Mouse (Mus musculus) neural tube, embryonic 12.5 days (tissue): ENCODE results near the gene Ncf4. TPM values are rescaled to one million over a fixed set of nuclear protein-coding genes. Genes with fewer than 3 reads are reported as not detected.
"Not testable (repeated sequence)": the region's sequence is repeated elsewhere in the genome, so short reads cannot be mapped to it uniquely, and the experiment has no call there.

Experiments used
- ATAC-seq: fragments of 200-750 bp; cut with Nextera tagmentation; 2 replicates; pipeline ENCODE4 v1.8.0; 2017; ENCODE audit warnings: low read depth, mild to moderate bottlenecking, moderate TSS enrichment, moderate library complexity; ENCODE audit not compliant: low FRiP score
- H3K27ac ChIP-seq: fragments of 300-500 bp; sonication (generic); 2 replicates; pipeline ENCODE4 v1.5.1; 2016
- H3K27me3 ChIP-seq: fragments of 300-500 bp; sonication (generic); replicated peaks from 2 replicates; pipeline ENCODE4 v1.6.1; 2016; ENCODE audit warnings: mild to moderate bottlenecking
- H3K36me3 ChIP-seq: fragments of 300-500 bp; sonication (generic); 2 replicates; pipeline ENCODE4 v1.6.1; 2016; ENCODE audit warnings: mild to moderate bottlenecking
- H3K4me1 ChIP-seq: fragments of 300-500 bp; sonication (generic); 2 replicates; pipeline ENCODE4 v1.6.1; 2016
- H3K4me2 ChIP-seq: fragments of 300-500 bp; sonication (generic); replicated peaks from 2 replicates; pipeline ENCODE4 v1.6.1; 2016; ENCODE audit warnings: mild to moderate bottlenecking
- H3K4me3 ChIP-seq: fragments of 300-500 bp; sonication (generic); 2 replicates; pipeline ENCODE4 v1.5.1; 2016
- H3K9ac ChIP-seq: fragments of 300-500 bp; sonication (generic); 2 replicates; pipeline ENCODE4 v1.6.1; 2016; ENCODE audit warnings: mild to moderate bottlenecking
- H3K9me3 ChIP-seq: fragments of 300-500 bp; sonication (generic); 2 replicates; pipeline ENCODE4 v1.6.1; 2016; ENCODE audit warnings: mild to moderate bottlenecking
- WGBS: fragments of 180-500 bp; shearing (Covaris S2); methylation state at CpG from one replicate; pipeline ENCODE4 v1.1.7; 2016; 5-methylcytosine and 5-hydroxymethylcytosine counted together
- polyA plus RNA-seq: library from polyadenylated mRNA; unstranded; fragments of >200 nt; fragmentation: Nextera tagmentation; extraction: Ambion mirVana; gene quantifications from 2 replicates; pipeline ENCODE4 v1.2.1, GENCODE M21; 2016

The Ncf4 gene
- polyA plus RNA-seq, 1 experiment from 2014 or later, result 4.6 TPM

- no peaks in the 10 kb centered on the region for H3K4me1 ChIP-seq
- H3K4me3 ChIP-seq, result no peak overlapping the region
- 42% methylated on average over 7 of the region's 7 CpGs for WGBS
- no peaks in the 10 kb centered on the region for H3K36me3 ChIP-seq
- H3K9ac ChIP-seq, result no peak overlapping the region
- no peak overlapping the region for H3K4me2 ChIP-seq
- no peaks in the 10 kb centered on the region for H3K9me3 ChIP-seq
- no peak for ATAC-seq
- no peaks in the 10 kb centered on the region for H3K27me3 ChIP-seq
- no peak overlapping the region for H3K27ac ChIP-seq
These were observed 12.9 kb downstream of the Ncf4 start for GRCm38 (mm10) chr15:78257326-78258050.

GRCm38 (mm10) chr15:78258246-78258865 lies 13.8 kb downstream of the Ncf4 start:
- Histone ChIP-seq H3K4me2 (no peak overlapping the region), H3K9me3 (no peaks in the 10 kb centered on the region), H3K36me3 (no peaks in the 10 kb centered on the region), H3K4me1 (no peaks in the 10 kb centered on the region; the same call in 1 of the 2 replicates), H3K27ac (no peak overlapping the region), H3K9ac (no peak overlapping the region), H3K27me3 (no peaks in the 10 kb centered on the region), H3K4me3 (no peak overlapping the region)
- ATAC-seq, result no peak
- 81% methylated on average over 10 of the region's 10 CpGs for WGBS

- H3K4me3 ChIP-seq, result no peak overlapping the region
- H3K36me3 ChIP-seq, result no peaks in the 10 kb centered on the region
- H3K27me3 ChIP-seq, result no peaks in the 10 kb centered on the region
- H3K4me1 ChIP-seq, result no peaks in the 10 kb centered on the region; the same call in 1 of the 2 replicates
- no peak for ATAC-seq
- no peak overlapping the region for H3K9ac ChIP-seq
- H3K9me3 ChIP-seq, result no peaks in the 10 kb centered on the region
- H3K27ac ChIP-seq, result no peak overlapping the region
- 71% methylated on average over 13 of the region's 13 CpGs for WGBS
- H3K4me2 ChIP-seq, result no peak overlapping the region
These were observed 16.2 kb downstream of the Ncf4 start for GRCm38 (mm10) chr15:78260668-78261333.

- WGBS, result 73% methylated on average over 3 of the region's 3 CpGs
- no peak for ATAC-seq
These were observed 18.7 kb downstream of the Ncf4 start for GRCm38 (mm10) chr15:78263286-78263685.

GRCm38 (mm10) chr15:78267441-78267840 lies 22.8 kb downstream of the Ncf4 start:
- H3K9me3 ChIP-seq, result no peaks in the 10 kb centered on the region
- H3K36me3 ChIP-seq, result no peaks in the 10 kb centered on the region
- H3K9ac ChIP-seq, result no peak overlapping the region
- H3K4me2 ChIP-seq, result no peak overlapping the region
- H3K4me1 ChIP-seq, result no peaks in the 10 kb centered on the region; the same call in 1 of the 2 replicates
- ATAC-seq, result no peak
- H3K4me3 ChIP-seq, result no peak overlapping the region
- WGBS, result 86% methylated on average over 10 of the region's 10 CpGs
- H3K27me3 ChIP-seq, result no peaks in the 10 kb centered on the region
- H3K27ac ChIP-seq, result no peak overlapping the region

More at GRCm38 (mm10) chr15:78263286-78263685, 18.7 kb downstream of the Ncf4 start:
- no peak overlapping the region for H3K4me2 ChIP-seq
- H3K4me1 ChIP-seq, result no peaks in the 10 kb centered on the region; the same call in 1 of the 2 replicates
- no peak overlapping the region for H3K9ac ChIP-seq
- H3K27ac ChIP-seq, result no peak overlapping the region
- no peaks in the 10 kb centered on the region for H3K36me3 ChIP-seq
- no peak overlapping the region for H3K4me3 ChIP-seq
- no peaks in the 10 kb centered on the region for H3K27me3 ChIP-seq
- no peaks in the 10 kb centered on the region for H3K9me3 ChIP-seq

- H3K4me2 ChIP-seq, result no peak overlapping the region
- no peaks in the 10 kb centered on the region; the same call in 1 of the 2 replicates for H3K4me1 ChIP-seq
- ATAC-seq, result no peak
- H3K36me3 ChIP-seq, result no peaks in the 10 kb centered on the region
- H3K27me3 ChIP-seq, result no peaks in the 10 kb centered on the region
- 77% methylated on average over 4 of the region's 4 CpGs for WGBS
- no peak overlapping the region for H3K9ac ChIP-seq
- no peak overlapping the region for H3K4me3 ChIP-seq
- H3K27ac ChIP-seq, result no peak overlapping the region
- H3K9me3 ChIP-seq, result no peaks in the 10 kb centered on the region
These were observed 23.3 kb downstream of the Ncf4 start for GRCm38 (mm10) chr15:78267865-78268264.

GRCm38 (mm10) chr15:78271208-78271607 lies 26.6 kb downstream of the Ncf4 start:
- no peak for ATAC-seq
- Histone ChIP-seq H3K27ac (no peak overlapping the region), H3K4me2 (no peak overlapping the region), H3K4me3 (no peak overlapping the region), H3K9me3 (no peaks in the 10 kb centered on the region), H3K36me3 (no peaks in the 10 kb centered on the region), H3K9ac (no peak overlapping the region), H3K4me1 (no peaks in the 10 kb centered on the region), H3K27me3 (no peaks in the 10 kb centered on the region)

GRCm38 (mm10) chr15:78278308-78278707 lies 33.7 kb downstream of the Ncf4 start:
- 84% methylated on average over 2 of the region's 2 CpGs for WGBS
- Histone ChIP-seq H3K9ac (no peak overlapping the region), H3K4me1 (no peaks in the 10 kb centered on the region), H3K4me2 (no peak overlapping the region), H3K4me3 (no peak overlapping the region), H3K9me3 (no peaks in the 10 kb centered on the region), H3K27ac (no peak overlapping the region), H3K27me3 (no peaks in the 10 kb centered on the region), H3K36me3 (no peaks in the 10 kb centered on the region)
- ATAC-seq, result no peak

GRCm38 (mm10) chr15:78287941-78288340 lies 43.3 kb downstream of the Ncf4 start:
- H3K27ac ChIP-seq, result no peak overlapping the region
- H3K36me3 ChIP-seq, result no peaks in the 10 kb centered on the region
- ATAC-seq, result no peak
- no peaks in the 10 kb centered on the region for H3K9me3 ChIP-seq
- no peak overlapping the region for H3K4me3 ChIP-seq
- H3K4me1 ChIP-seq, result no peaks in the 10 kb centered on the region
- H3K9ac ChIP-seq, result no peak overlapping the region
- H3K27me3 ChIP-seq, result no peaks in the 10 kb centered on the region
- no peak overlapping the region for H3K4me2 ChIP-seq
- WGBS, result 90% methylated on average over 5 of the region's 5 CpGs

GRCm38 (mm10) chr15:78289775-78290174 lies 45.2 kb downstream of the Ncf4 start:
- H3K4me2 ChIP-seq, H3K4me3 ChIP-seq, H3K9me3 ChIP-seq, H3K9ac ChIP-seq, H3K36me3 ChIP-seq, H3K4me1 ChIP-seq, ATAC-seq, H3K27ac ChIP-seq, H3K27me3 ChIP-seq: not testable (repeated sequence)
- 65% methylated on average over 5 of the region's 5 CpGs for WGBS

- WGBS, result 17% methylated on average over 2 of the region's 2 CpGs
- not testable (repeated sequence) for H3K27me3 ChIP-seq, H3K9me3 ChIP-seq, H3K9ac ChIP-seq, H3K4me3 ChIP-seq, H3K36me3 ChIP-seq, ATAC-seq, H3K4me1 ChIP-seq, H3K27ac ChIP-seq, H3K4me2 ChIP-seq
These were observed 48.6 kb downstream of the Ncf4 start for GRCm38 (mm10) chr15:78293228-78293627.

- 86% methylated on average over 4 of the region's 4 CpGs for WGBS
- ATAC-seq, result no peak
- Histone ChIP-seq H3K27ac (no peak overlapping the region), H3K9ac (no peak overlapping the region), H3K4me2 (no peak overlapping the region), H3K4me1 (no peaks in the 10 kb centered on the region), H3K4me3 (no peak overlapping the region), H3K9me3 (no peaks in the 10 kb centered on the region), H3K36me3 (no peaks in the 10 kb centered on the region), H3K27me3 (no peaks in the 10 kb centered on the region)
These were observed 49.1 kb downstream of the Ncf4 start for GRCm38 (mm10) chr15:78293716-78294115.
